Mouse (Mus musculus): ENCODE results near the gene C130032M10Rik. TPM values are rescaled to one million over a fixed set of nuclear protein-coding genes. Genes with fewer than 3 reads are reported as not detected.

C130032M10Rik gene
- polyA plus RNA-seq, 1 experiment from 2014 or later, result 0.16 TPM

GRCm38 (mm10) chr9:114560141-114560540 lies 44.6 kb downstream of the C130032M10Rik start:
- H3K27me3 ChIP-seq (ENCODE audit: insufficient read depth, low read length), result peaks cover 39% of the 10 kb centered on the region
- H3K4me1 ChIP-seq (replicated peaks; ENCODE audit: insufficient read depth, low read length), result peaks cover 17% of the 10 kb centered on the region; the same call in 1 of the 2 replicates
- H3K36me3 ChIP-seq (ENCODE audit: insufficient read depth, low read length), result no peaks in the 10 kb centered on the region
- H3K27ac ChIP-seq, result no peak overlapping the region
- H3K9ac ChIP-seq (ENCODE audit: low read depth, low read length), result no peak overlapping the region
- DNase-seq (ENCODE audit: low spot score) (no peak), ATAC-seq (replicated peaks; ENCODE audit: low FRiP score, low read depth) (no peak)
- H3K4me3 ChIP-seq (replicated peaks; ENCODE audit: low read depth, low read length), result no peak overlapping the region
- H3K9me3 ChIP-seq (replicated peaks; ENCODE audit: low read length), result no peaks in the 10 kb centered on the region
- 30% methylated on average over 7 of the region's 7 CpGs for WGBS
- TF ChIP-seq CTCF (IDR thresholded peaks at IDR 0.05; ENCODE audit: low read depth), result no peak
- no peak overlapping the region for H3K4me2 ChIP-seq (ENCODE audit: low read length)

GRCm38 (mm10) chr9:114560771-114561670 lies 45.5 kb downstream of the C130032M10Rik start:
- ATAC-seq (replicated peaks; ENCODE audit: low FRiP score, low read depth) (no peak), DNase-seq (ENCODE audit: low spot score) (no peak)
- WGBS, result 5% methylated on average over 36 of the region's 36 CpGs
- Histone ChIP-seq H3K27ac (no peak overlapping the region), H3K4me1 (replicated peaks; ENCODE audit: insufficient read depth, low read length) (peaks cover 17% of the 10 kb centered on the region; the same call in 1 of the 2 replicates), H3K4me2 (ENCODE audit: low read length) (peak overlapping the region; percentile 99), H3K27me3 (ENCODE audit: insufficient read depth, low read length) (peaks cover 39% of the 10 kb centered on the region), H3K4me3 (replicated peaks; ENCODE audit: low read depth, low read length) (peak overlapping the region; percentile 56), H3K36me3 (ENCODE audit: insufficient read depth, low read length) (no peaks in the 10 kb centered on the region), H3K9me3 (replicated peaks; ENCODE audit: low read length) (no peaks in the 10 kb centered on the region), H3K9ac (ENCODE audit: low read depth, low read length) (no peak overlapping the region)
- TF ChIP-seq CTCF (IDR thresholded peaks at IDR 0.05; ENCODE audit: low read depth), result no peak

- no peaks in the 10 kb centered on the region for H3K36me3 ChIP-seq (ENCODE audit: insufficient read depth, low read length)
- no peak overlapping the region for H3K9ac ChIP-seq (ENCODE audit: low read depth, low read length)
- WGBS, result 5% methylated on average over 12 of the region's 12 CpGs
- no peak for ATAC-seq (replicated peaks; ENCODE audit: low FRiP score, low read depth)
- H3K4me1 ChIP-seq (replicated peaks; ENCODE audit: insufficient read depth, low read length), result peaks cover 17% of the 10 kb centered on the region; the same call in 1 of the 2 replicates
- H3K4me2 ChIP-seq (ENCODE audit: low read length), result peak overlapping the region; percentile 99
- no peaks in the 10 kb centered on the region for H3K9me3 ChIP-seq (replicated peaks; ENCODE audit: low read length)
- TF ChIP-seq CTCF (IDR thresholded peaks at IDR 0.05; ENCODE audit: low read depth), result no peak
- H3K27ac ChIP-seq, result no peak overlapping the region
- H3K4me3 ChIP-seq (replicated peaks; ENCODE audit: low read depth, low read length), result peak overlapping the region; percentile 56
- DNase-seq (ENCODE audit: low spot score), result no peak
- H3K27me3 ChIP-seq (ENCODE audit: insufficient read depth, low read length), result peaks cover 39% of the 10 kb centered on the region
Observed at GRCm38 (mm10) chr9:114561671-114561971, 46.1 kb downstream of the C130032M10Rik start.

- Histone ChIP-seq H3K4me1 (replicated peaks; ENCODE audit: insufficient read depth, low read length) (peaks cover 17% of the 10 kb centered on the region; the same call in 1 of the 2 replicates), H3K9ac (ENCODE audit: low read depth, low read length) (peak overlapping the region; percentile 65), H3K4me2 (ENCODE audit: low read length) (peak overlapping the region; percentile 99), H3K4me3 (replicated peaks; ENCODE audit: low read depth, low read length) (peak overlapping the region; percentile 56), H3K27ac (no peak overlapping the region), H3K9me3 (replicated peaks; ENCODE audit: low read length) (no peaks in the 10 kb centered on the region), H3K36me3 (ENCODE audit: insufficient read depth, low read length) (no peaks in the 10 kb centered on the region), H3K27me3 (ENCODE audit: insufficient read depth, low read length) (peaks cover 39% of the 10 kb centered on the region)
- DNase-seq (ENCODE audit: low spot score) (no peak), ATAC-seq (replicated peaks; ENCODE audit: low FRiP score, low read depth) (peak; percentile 16; the same call in 1 of the 2 replicates)
- 1% methylated on average over 80 of the region's 101 CpGs for WGBS
- TF ChIP-seq CTCF (IDR thresholded peaks at IDR 0.05; ENCODE audit: low read depth), result no peak
Observed at GRCm38 (mm10) chr9:114562031-114562918, 46.8 kb downstream of the C130032M10Rik start.

GRCm38 (mm10) chr9:114562919-114563751 lies 47.6 kb downstream of the C130032M10Rik start:
- H3K27me3 ChIP-seq (ENCODE audit: insufficient read depth, low read length), result peaks cover 39% of the 10 kb centered on the region
- ATAC-seq (replicated peaks; ENCODE audit: low FRiP score, low read depth) (peak; percentile 15; the same call in 1 of the 2 replicates), DNase-seq (ENCODE audit: low spot score) (no peak)
- under 1% methylated on average over 108 of the region's 122 CpGs for WGBS
- H3K4me2 ChIP-seq (ENCODE audit: low read length), result peak overlapping the region; percentile 99
- peaks cover 17% of the 10 kb centered on the region; the same call in 1 of the 2 replicates for H3K4me1 ChIP-seq (replicated peaks; ENCODE audit: insufficient read depth, low read length)
- H3K36me3 ChIP-seq (ENCODE audit: insufficient read depth, low read length), result no peaks in the 10 kb centered on the region
- TF ChIP-seq CTCF (IDR thresholded peaks at IDR 0.05; ENCODE audit: low read depth), result no peak
- peak overlapping the region; percentile 56 for H3K4me3 ChIP-seq (replicated peaks; ENCODE audit: low read depth, low read length)
- H3K27ac ChIP-seq, result peak overlapping the region; percentile 63
- no peaks in the 10 kb centered on the region for H3K9me3 ChIP-seq (replicated peaks; ENCODE audit: low read length)
- peak overlapping the region; percentile 65 for H3K9ac ChIP-seq (ENCODE audit: low read depth, low read length)
